Mouse (Mus musculus) urinary bladder, postnatal 14 days (tissue): ENCODE data around the gene Fbrsl1.
A peak's percentile ranks its signal among the peaks of the same experiment; 100 is the strongest.

Experiments used
- DNase-seq: peaks from one replicate; pipeline ENCODE4 v3.0.0; 2021; ENCODE audit warnings: low spot score

Fbrsl1 gene

DNA sequence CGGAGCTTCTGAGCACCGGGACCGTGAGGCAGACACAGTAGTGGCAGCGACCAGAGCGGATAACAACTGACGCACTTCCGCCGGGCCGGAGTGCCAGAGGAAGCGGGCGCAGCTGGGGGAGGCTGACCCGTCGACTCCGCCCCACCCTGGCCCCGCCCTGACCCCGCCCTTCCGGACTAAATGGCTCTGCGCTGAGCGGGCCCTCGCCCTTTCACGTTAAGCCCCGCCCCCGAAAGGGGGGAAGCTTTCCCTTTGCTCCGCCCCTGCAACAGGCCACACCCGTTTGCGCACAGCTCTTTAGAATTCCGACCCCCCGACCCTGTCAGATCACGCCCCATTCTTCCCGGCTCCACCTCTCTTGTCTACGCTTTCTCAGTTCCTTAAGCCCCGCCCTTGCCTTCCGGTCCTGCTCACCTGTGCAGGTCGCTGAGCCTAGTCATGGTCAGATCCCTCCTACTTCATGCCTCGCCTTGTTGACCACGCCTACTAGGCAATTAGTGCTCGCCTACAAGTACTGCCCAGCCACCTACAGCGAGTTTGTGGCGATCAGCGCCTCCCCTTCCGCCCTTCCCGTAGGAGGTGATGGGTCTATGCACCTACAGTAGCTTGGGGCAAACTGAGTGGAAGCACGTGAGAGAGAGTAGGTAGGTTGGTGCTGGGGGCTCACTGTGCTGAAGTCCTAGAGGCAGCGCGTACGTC is at the start of gene Fbrsl1:
TSS of gene Fbrsl1 (minus strand) at position 68 of the 699 bp plus-strand sequence.
- peak; percentile 98 for DNase-seq

DNA sequence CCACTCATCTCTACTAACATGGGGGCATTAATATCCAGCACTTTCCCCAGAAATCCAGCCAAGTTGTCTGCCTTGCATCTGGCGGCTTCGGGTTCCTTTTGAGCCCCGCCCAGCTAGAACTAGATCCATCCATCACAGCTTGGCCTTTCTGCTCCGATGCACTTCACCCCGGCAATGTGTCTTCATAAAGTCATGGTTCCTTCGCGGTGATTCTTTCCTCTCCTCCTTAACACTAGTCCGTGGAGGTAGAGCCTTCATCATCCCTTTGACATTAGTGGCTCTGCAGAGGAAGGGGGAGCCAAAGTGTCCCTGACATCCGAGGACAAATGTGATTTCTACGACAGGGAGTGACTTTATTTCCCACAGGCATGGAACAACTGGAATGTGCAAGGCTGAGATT is 49.8 kb upstream of the Fbrsl1 start:
- no peak for DNase-seq

DNA sequence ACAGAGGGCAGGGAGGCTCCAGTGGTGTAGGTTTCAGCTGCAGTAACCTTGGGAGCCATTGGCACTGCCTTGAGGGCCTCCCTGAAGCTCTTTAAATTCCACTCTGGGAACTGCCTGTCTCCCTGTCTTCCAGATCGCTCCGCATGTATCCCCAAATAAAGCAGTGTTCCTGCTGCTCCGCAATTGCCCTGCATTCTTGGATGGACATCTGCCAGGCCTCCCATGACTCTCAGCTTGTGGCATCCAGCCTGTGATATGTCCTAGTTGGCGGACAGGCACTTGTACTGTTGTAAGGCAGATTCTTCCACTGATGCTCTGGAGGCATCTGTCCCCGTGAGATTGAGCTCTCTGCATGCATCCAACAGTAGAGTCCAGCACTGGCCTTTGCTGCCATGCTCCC is 49.3 kb upstream of the Fbrsl1 start:
- peak; percentile 42 for DNase-seq

DNA sequence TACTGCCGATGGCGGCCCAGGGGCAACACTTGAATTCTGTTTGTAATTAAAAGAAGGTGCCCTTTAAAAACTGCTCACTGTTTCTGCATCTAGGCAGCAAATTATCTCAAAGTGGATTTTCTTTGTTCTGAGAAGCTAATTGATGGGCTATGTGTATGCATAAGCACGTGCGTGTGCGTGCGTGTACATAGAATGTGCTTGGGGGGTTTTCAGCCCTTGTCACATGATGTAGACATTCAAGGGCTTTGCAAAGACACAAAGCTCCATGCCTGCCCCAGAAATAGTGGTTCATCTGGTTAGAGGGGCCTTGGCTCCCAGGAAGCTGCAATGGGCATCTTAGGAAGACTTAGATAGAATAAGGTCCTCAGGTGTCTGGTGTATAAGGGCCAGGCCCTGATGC is 46.7 kb upstream of the Fbrsl1 start:
- DNase-seq, result no peak

- DNase-seq, result no peak
Observed at GRCm38 (mm10) chr5:110494396-110494795, 46.1 kb upstream of the Fbrsl1 start.

- DNase-seq, result peak; percentile 76
Observed at GRCm38 (mm10) chr5:110493785-110494184, 45.5 kb upstream of the Fbrsl1 start.

DNA sequence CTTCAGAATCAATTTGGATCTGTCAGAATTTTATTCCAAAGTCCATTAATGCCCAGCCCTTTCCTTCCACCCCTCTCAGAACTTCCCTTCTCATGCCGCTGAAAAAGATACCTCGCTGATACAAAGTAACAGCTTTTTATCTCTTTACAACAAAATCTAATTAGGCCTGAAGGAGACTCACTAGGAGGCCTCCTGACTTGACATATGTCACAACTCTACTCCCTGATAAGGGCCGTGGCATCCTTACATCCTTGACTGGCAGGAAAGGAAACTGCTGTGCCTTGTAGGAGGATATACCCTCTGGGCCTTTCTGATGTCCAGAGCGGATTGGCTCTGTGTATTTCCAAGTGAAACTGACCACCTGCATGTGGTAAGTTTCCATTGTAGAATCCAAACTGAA is 41.3 kb upstream of the Fbrsl1 start:
- DNase-seq, result no peak

DNA sequence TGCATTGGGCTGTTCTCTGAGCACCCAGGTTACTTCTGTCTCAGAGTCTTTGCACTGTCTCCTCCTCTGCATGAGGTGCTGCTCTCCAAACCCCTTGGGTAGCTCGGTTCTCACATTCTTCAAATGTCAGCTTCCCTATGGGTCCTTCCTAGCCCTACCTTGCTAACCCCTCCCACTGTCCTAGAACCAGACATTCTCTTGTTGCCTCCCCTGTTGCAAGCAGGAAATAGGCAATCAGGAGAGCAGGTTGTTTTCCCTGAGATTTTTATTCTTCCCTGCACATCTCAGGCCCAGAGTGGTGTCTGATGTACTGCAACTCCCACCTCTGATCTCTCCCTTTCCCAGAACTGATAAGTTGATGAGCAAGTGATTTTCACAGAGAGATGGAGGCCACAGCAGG is 39.6 kb upstream of the Fbrsl1 start:
- no peak for DNase-seq

DNA sequence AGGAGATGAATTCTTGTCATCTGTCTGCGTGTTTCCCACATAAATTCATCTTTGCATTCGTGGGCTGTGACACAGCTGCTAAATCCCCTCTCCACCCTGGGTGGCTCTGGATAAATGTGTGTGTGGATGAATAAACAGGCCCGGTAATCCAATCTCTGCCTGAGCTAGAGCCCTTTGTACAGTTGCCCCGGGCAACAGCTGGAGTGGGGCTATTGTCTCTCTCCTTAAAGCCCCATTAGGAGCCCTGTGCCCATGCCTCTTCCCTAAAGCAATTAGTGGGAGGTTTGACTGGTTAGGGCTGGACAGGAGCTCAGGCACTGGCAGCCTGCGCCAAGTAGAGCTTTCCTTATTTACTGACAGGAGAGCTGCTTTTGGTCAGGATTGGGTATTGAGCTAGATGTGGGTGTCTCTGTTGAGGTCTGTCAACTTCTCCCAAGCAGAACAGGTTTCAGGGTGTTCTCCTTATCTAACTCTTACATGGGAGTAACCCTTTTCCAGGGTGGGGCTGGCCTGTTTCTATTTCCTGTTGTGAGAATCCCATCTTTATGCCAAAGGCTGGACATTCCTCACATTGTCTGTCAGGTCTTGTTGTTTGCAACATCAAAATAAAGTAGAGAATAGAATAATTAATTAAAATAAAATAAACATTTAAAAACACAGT is 38.5 kb upstream of the Fbrsl1 start:
- no peak for DNase-seq

GRCm38 (mm10) chr5:110484711-110485110 is 36.4 kb upstream of the Fbrsl1 start:
- no peak for DNase-seq

GRCm38 (mm10) chr5:110479228-110479627 is 30.9 kb upstream of the Fbrsl1 start:
- DNase-seq, result no peak

DNA sequence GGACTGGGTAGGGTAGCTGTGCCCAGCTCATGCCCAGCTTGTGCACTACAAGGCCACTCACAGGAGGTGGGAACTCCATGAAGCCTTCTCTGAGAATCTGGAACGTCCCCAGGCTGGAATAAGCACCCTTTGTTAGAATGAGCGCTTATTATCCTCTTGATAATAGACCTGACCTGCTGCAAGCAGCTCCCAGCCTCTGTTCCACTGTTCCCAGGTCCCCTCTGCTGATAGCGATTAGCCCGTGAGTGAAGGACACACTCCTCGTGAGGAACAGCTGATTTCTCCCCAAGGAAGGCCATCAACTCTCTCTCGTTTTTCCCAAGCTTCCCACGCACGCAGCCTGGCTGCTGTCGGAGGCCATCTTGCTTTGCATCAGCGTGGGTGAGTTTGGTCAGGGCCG is 25.9 kb upstream of the Fbrsl1 start:
- DNase-seq, result no peak

DNA sequence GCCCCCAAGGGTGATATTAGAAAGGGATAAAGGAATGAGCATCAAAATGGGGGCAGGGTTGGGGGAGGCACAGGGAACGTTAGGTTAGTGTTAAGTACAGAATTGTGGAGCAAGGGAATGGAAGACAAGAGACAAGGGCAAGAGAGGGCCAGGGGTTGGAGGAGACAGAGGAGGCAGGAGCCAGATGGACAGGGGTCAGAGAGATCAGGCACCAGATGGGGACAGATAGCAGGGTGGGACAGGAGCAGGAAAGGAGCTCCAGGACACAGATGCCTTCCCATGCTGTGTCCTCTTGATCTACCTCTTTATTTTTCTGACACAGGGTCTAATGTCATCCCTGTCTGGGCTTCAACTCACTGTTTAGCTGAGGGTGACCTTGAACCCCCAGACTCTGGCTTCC is 24.5 kb upstream of the Fbrsl1 start:
- DNase-seq, result no peak

DNA sequence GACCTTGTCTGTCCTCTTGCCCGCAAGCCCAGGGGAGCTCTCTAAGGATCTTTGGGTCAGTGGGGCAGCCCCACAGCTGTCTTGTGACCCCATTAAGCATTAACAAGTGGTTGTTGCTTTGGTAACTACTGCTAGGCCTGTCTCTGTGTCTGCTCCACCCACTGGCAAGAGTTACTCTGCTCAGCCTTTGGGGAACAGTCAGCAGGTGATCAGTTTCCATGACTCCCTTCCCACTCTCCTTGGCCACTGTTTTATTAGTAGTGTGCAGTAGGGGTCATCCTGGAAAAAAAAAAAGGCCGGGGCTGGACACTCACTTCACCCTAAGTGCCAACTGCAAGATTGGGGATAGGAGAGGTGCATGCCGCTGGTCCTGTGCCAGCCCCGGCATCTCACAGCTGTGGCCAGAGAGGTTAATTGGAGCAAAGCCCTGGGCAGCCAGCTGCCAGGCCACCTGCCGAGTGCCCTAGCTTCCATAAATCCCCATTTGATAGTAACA is 23.7 kb upstream of the Fbrsl1 start:
- DNase-seq, result no peak

DNA sequence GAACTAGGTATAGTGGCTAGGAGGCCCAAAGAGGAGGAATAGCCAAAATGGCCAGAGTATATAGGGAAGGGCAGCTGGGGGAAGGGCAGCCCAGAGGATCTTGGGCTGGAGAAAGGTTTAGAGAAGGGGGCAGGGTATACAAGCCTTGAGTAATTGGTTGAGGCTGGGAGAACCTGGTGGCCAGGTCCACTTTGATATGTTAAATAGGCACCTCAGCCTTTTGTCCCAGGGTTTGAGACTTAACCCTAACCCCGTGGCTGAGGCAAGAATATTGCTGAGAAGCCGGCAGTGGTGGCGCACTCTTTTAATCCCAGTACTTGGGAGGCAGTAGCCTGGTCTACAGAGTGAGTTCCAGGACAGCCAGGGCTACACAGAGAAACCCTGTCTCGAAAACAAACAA is 23.0 kb upstream of the Fbrsl1 start:
- DNase-seq, result no peak

- DNase-seq, result no peak
Observed at GRCm38 (mm10) chr5:110469227-110469925, 21.1 kb upstream of the Fbrsl1 start.

DNA sequence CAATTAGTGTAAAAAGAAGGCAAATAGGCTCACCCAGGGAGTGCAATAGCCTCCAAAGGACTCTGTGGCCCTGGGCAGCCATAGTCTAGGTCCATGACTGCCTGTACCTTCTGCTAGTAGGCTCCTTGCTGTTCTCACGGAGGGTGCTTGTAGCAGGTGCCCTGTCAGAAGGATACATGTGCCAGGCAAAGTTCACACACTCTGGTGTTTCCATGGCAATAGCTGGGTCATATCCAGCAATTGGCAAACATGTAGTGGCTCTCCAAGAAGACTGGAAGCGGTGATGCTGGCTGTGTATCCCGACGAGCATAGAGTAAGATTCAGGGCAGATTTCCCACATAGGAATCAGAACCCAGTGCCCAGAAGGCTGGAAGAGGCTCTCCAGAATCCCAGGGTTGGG is 20.0 kb upstream of the Fbrsl1 start:
- no peak for DNase-seq

GRCm38 (mm10) chr5:110467725-110468124 is 19.4 kb upstream of the Fbrsl1 start:
- no peak for DNase-seq

GRCm38 (mm10) chr5:110466531-110467424 is 18.5 kb upstream of the Fbrsl1 start:
- DNase-seq, result no peak

GRCm38 (mm10) chr5:110462646-110463045 is 14.3 kb upstream of the Fbrsl1 start:
- DNase-seq, result no peak

GRCm38 (mm10) chr5:110458936-110459335 is 10.6 kb upstream of the Fbrsl1 start:
- DNase-seq, result peak; percentile 43

GRCm38 (mm10) chr5:110455272-110455671 is 7.0 kb upstream of the Fbrsl1 start:
- no peak for DNase-seq
